Mouse (Mus musculus): ENCODE data around the gene Zcchc7. TPM values are rescaled to one million over a fixed set of nuclear protein-coding genes. Genes with fewer than 3 reads are reported as not detected.

Gene Zcchc7
- polyA plus RNA-seq, 1 experiment from 2014 or later, result 30.7 TPM

- no peak overlapping the region for H3K9ac ChIP-seq (replicated peaks; ENCODE audit: low read length)
- no peak overlapping the region for H3K4me3 ChIP-seq (ENCODE audit: low read length)
- H3K27ac ChIP-seq (ENCODE audit: low read length), result no peak overlapping the region
- H3K9me3 ChIP-seq (ENCODE audit: low read length), result no peaks in the 10 kb centered on the region
- 49% methylated on average over 6 of the region's 6 CpGs for WGBS
- no peaks in the 10 kb centered on the region for H3K27me3 ChIP-seq (ENCODE audit: insufficient read depth, low read length)
- no peak for ATAC-seq (ENCODE audit: low FRiP score, low TSS enrichment)
- H3K4me2 ChIP-seq (replicated peaks; ENCODE audit: low read depth, low read length), result no peak overlapping the region
- peaks cover 5% of the 10 kb centered on the region; the same call in 1 of the 2 replicates for H3K4me1 ChIP-seq (ENCODE audit: insufficient read depth, low read length)
- H3K36me3 ChIP-seq (ENCODE audit: insufficient read depth, low read length), result no peaks in the 10 kb centered on the region
These were observed 28.1 kb downstream of the Zcchc7 start for GRCm38 (mm10) chr4:44783566-44784292.

DNA sequence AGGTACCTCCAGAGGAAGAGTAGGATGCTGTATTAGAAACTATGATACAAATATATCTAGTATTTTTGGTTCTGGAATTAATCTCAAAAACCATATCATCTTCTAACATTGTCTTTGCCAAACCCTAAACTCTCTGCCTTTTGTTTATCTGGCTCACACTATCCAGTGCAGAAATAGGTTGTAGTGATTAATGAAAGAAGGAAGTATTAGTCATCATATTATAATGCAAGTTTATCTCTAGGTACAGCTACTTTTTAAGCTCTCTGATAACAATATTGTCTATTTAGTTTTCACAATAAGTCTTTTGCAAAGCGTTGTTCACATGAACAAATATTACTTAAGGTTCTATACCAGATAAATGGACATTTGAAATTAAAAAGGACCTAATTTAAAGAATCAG lies 57.2 kb downstream of the Zcchc7 start:
- Histone ChIP-seq H3K4me1 (ENCODE audit: insufficient read depth, low read length) (no peaks in the 10 kb centered on the region), H3K4me3 (ENCODE audit: low read length) (no peak overlapping the region), H3K27me3 (ENCODE audit: insufficient read depth, low read length) (no peaks in the 10 kb centered on the region), H3K9me3 (ENCODE audit: low read length) (no peaks in the 10 kb centered on the region), H3K9ac (replicated peaks; ENCODE audit: low read length) (no peak overlapping the region), H3K27ac (ENCODE audit: low read length) (no peak overlapping the region), H3K4me2 (replicated peaks; ENCODE audit: low read depth, low read length) (no peak overlapping the region), H3K36me3 (ENCODE audit: insufficient read depth, low read length) (no peaks in the 10 kb centered on the region)
- ATAC-seq (ENCODE audit: low FRiP score, low TSS enrichment), result no peak
- 78% methylated on average over 1 of the region's 1 CpGs for WGBS

DNA sequence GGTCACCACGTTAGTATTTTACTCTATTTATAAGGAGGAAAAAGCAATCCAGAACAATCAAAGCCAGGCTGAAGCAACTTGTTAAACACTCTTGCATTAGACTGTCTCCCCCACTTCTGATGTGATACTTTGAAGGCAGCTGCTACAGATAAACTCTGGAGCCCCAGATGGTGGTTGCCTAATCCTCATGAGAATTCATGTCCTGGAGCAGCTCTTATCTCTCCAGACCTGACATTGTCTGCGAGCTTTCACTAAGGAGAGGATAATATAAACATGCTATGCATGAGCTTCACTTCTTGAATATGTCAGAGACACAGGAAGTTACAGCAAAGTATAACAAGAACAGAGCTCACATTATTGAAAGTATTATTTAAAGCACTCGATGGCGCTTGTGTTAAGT lies 58.1 kb downstream of the Zcchc7 start:
- H3K27ac ChIP-seq (ENCODE audit: low read length), result no peak overlapping the region
- H3K4me2 ChIP-seq (replicated peaks; ENCODE audit: low read depth, low read length), result no peak overlapping the region
- H3K36me3 ChIP-seq (ENCODE audit: insufficient read depth, low read length), result no peaks in the 10 kb centered on the region
- H3K4me3 ChIP-seq (ENCODE audit: low read length), result no peak overlapping the region
- H3K9ac ChIP-seq (replicated peaks; ENCODE audit: low read length), result no peak overlapping the region
- no peaks in the 10 kb centered on the region for H3K27me3 ChIP-seq (ENCODE audit: insufficient read depth, low read length)
- no peaks in the 10 kb centered on the region for H3K9me3 ChIP-seq (ENCODE audit: low read length)
- 66% methylated on average over 4 of the region's 4 CpGs for WGBS
- no peak for ATAC-seq (ENCODE audit: low FRiP score, low TSS enrichment)
- no peaks in the 10 kb centered on the region for H3K4me1 ChIP-seq (ENCODE audit: insufficient read depth, low read length)

DNA sequence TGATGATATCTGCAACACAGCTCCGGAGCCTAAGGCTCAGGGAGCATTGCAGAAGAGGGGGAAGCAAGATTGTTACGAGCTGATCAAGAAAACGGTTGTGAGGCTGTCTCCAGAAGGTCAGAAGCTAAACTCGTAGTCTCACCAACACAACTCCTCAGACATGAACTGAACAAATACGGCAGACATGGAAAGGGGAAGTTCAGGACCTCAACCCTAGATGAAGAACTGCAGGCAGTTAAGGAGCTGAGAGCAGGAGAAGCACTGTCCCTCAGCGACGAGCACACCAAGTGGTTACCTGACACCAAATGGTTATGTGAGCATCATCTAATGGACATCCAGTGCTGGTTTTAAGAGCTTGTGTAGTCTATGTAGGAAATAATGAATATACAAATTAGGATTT lies 60.9 kb downstream of the Zcchc7 start:
- no peaks in the 10 kb centered on the region for H3K9me3 ChIP-seq (ENCODE audit: low read length)
- no peak overlapping the region for H3K4me3 ChIP-seq (ENCODE audit: low read length)
- H3K36me3 ChIP-seq (ENCODE audit: insufficient read depth, low read length), result no peaks in the 10 kb centered on the region
- ATAC-seq (ENCODE audit: low FRiP score, low TSS enrichment), result no peak
- no peak overlapping the region for H3K9ac ChIP-seq (replicated peaks; ENCODE audit: low read length)
- H3K27me3 ChIP-seq (ENCODE audit: insufficient read depth, low read length), result no peaks in the 10 kb centered on the region
- H3K4me2 ChIP-seq (replicated peaks; ENCODE audit: low read depth, low read length), result no peak overlapping the region
- no peaks in the 10 kb centered on the region for H3K4me1 ChIP-seq (ENCODE audit: insufficient read depth, low read length)
- WGBS, result 55% methylated on average over 7 of the region's 7 CpGs
- H3K27ac ChIP-seq (ENCODE audit: low read length), result no peak overlapping the region

GRCm38 (mm10) chr4:44830609-44831008 lies 74.9 kb downstream of the Zcchc7 start:
- H3K4me1 ChIP-seq (ENCODE audit: insufficient read depth, low read length), result no peaks in the 10 kb centered on the region
- no peaks in the 10 kb centered on the region for H3K36me3 ChIP-seq (ENCODE audit: insufficient read depth, low read length)
- ATAC-seq (ENCODE audit: low FRiP score, low TSS enrichment), result no peak
- no peaks in the 10 kb centered on the region for H3K9me3 ChIP-seq (ENCODE audit: low read length)
- no peak overlapping the region for H3K9ac ChIP-seq (replicated peaks; ENCODE audit: low read length)
- 70% methylated on average over 3 of the region's 3 CpGs for WGBS
- no peak overlapping the region for H3K4me3 ChIP-seq (ENCODE audit: low read length)
- no peaks in the 10 kb centered on the region for H3K27me3 ChIP-seq (ENCODE audit: insufficient read depth, low read length)
- no peak overlapping the region for H3K4me2 ChIP-seq (replicated peaks; ENCODE audit: low read depth, low read length)
- H3K27ac ChIP-seq (ENCODE audit: low read length), result no peak overlapping the region

DNA sequence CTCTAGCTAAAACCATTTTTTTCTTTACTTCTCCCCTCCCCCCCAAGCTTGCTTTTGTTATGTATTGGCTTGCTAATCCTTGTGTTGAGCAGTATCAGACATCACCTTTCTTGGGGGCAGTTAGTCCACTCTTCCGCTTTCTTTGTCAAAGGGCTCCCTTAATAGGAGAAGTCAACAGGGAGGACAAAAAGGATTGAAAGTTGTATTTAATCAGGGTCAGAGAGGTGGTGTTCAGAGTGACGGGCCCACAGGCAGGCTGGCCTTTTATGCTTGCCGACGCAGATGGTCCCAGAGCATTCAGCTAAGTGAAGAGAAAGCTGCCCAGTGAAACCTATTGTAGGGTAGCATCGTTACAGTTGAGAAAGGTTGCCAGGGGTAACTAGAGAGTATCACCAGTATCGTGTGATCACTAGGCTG lies 96.2 kb downstream of the Zcchc7 start:
- Histone ChIP-seq H3K4me2 (replicated peaks; ENCODE audit: low read depth, low read length) (no peak overlapping the region), H3K36me3 (ENCODE audit: insufficient read depth, low read length) (no peaks in the 10 kb centered on the region), H3K9me3 (ENCODE audit: low read length) (peaks cover 2% of the 10 kb centered on the region; the same call in 1 of the 2 replicates), H3K4me3 (ENCODE audit: low read length) (no peak overlapping the region), H3K27ac (ENCODE audit: low read length) (no peak overlapping the region), H3K9ac (replicated peaks; ENCODE audit: low read length) (no peak overlapping the region), H3K4me1 (ENCODE audit: insufficient read depth, low read length) (no peaks in the 10 kb centered on the region), H3K27me3 (ENCODE audit: insufficient read depth, low read length) (no peaks in the 10 kb centered on the region)
- 38% methylated on average over 6 of the region's 6 CpGs for WGBS
- ATAC-seq (ENCODE audit: low FRiP score, low TSS enrichment), result no peak

DNA sequence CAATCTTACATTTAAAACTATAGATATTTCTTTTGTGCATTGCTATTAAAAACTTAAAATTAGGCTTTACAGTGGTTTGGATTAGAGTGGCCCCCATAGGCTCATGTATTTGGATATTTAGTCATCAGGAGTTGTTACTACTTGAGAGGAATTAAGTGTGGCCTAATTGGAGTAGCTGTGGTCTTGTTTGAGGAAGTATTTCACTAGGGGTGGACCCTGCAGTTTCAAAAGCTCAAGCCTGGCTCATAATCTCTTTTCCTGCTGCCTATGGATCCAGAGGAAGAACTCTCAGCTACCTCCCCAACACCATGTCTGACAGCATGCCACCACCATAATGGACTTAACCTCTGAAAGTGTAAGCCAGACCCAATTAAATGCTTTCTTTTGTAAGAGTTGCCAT lies 115.9 kb downstream of the Zcchc7 start:
- H3K9me3 ChIP-seq (ENCODE audit: low read length), result no peaks in the 10 kb centered on the region
- H3K4me1 ChIP-seq (ENCODE audit: insufficient read depth, low read length), result no peaks in the 10 kb centered on the region
- ATAC-seq (ENCODE audit: low FRiP score, low TSS enrichment), result no peak
- no peak overlapping the region for H3K9ac ChIP-seq (replicated peaks; ENCODE audit: low read length)
- H3K4me3 ChIP-seq (ENCODE audit: low read length), result no peak overlapping the region
- H3K36me3 ChIP-seq (ENCODE audit: insufficient read depth, low read length), result no peaks in the 10 kb centered on the region
- H3K27me3 ChIP-seq (ENCODE audit: insufficient read depth, low read length), result no peaks in the 10 kb centered on the region
- no peak overlapping the region for H3K27ac ChIP-seq (ENCODE audit: low read length)
- H3K4me2 ChIP-seq (replicated peaks; ENCODE audit: low read depth, low read length), result no peak overlapping the region

GRCm38 (mm10) chr4:44872048-44872447 lies 116.4 kb downstream of the Zcchc7 start:
- no peak overlapping the region for H3K27ac ChIP-seq (ENCODE audit: low read length)
- ATAC-seq (ENCODE audit: low FRiP score, low TSS enrichment), result no peak
- WGBS, result 98% methylated on average over 1 of the region's 1 CpGs

DNA sequence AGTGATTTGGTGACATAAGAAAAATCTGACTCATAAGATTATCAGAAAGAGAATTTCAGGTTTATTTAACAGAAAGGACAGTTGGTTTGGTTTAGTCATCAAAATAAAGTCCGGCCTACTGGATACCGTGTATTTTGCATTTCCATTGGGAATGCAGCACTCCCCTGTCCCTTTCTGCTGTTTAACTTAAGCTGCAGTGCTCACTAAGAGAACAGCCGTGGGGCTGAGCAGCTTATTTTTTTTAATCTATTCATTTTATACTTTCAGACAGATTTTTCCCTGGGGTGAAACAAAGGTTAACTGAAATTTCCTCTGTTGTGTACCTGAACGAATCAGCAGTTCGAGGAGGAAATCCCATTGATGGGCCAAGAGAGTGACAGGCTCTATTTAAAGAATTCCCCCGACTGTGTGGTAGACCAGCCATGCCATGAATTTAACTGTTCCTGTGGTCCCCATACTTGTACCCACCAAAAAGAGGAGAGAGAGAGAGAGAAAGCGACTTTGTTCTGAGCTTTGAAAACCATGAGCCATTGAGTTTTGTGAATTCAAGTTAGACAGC lies 124.5 kb downstream of the Zcchc7 start:
- Histone ChIP-seq H3K4me1 (ENCODE audit: insufficient read depth, low read length) (no peaks in the 10 kb centered on the region), H3K27ac (ENCODE audit: low read length) (no peak overlapping the region), H3K36me3 (ENCODE audit: insufficient read depth, low read length) (no peaks in the 10 kb centered on the region), H3K9me3 (ENCODE audit: low read length) (no peaks in the 10 kb centered on the region), H3K4me2 (replicated peaks; ENCODE audit: low read depth, low read length) (no peak overlapping the region), H3K27me3 (ENCODE audit: insufficient read depth, low read length) (no peaks in the 10 kb centered on the region), H3K9ac (replicated peaks; ENCODE audit: low read length) (no peak overlapping the region), H3K4me3 (ENCODE audit: low read length) (no peak overlapping the region)
- no peak for ATAC-seq (ENCODE audit: low FRiP score, low TSS enrichment)
- WGBS, result 59% methylated on average over 7 of the region's 7 CpGs

More at GRCm38 (mm10) chr4:44872048-44872447, 116.4 kb downstream of the Zcchc7 start:
- Histone ChIP-seq H3K4me1 (ENCODE audit: insufficient read depth, low read length) (no peaks in the 10 kb centered on the region), H3K36me3 (ENCODE audit: insufficient read depth, low read length) (no peaks in the 10 kb centered on the region), H3K4me3 (ENCODE audit: low read length) (no peak overlapping the region), H3K9ac (replicated peaks; ENCODE audit: low read length) (no peak overlapping the region), H3K9me3 (ENCODE audit: low read length) (no peaks in the 10 kb centered on the region), H3K4me2 (replicated peaks; ENCODE audit: low read depth, low read length) (no peak overlapping the region), H3K27me3 (ENCODE audit: insufficient read depth, low read length) (no peaks in the 10 kb centered on the region)

GRCm38 (mm10) chr4:44886143-44886542 lies 130.5 kb downstream of the Zcchc7 start:
- 87% methylated on average over 6 of the region's 6 CpGs for WGBS
- Histone ChIP-seq H3K4me3 (ENCODE audit: low read length) (no peak overlapping the region), H3K4me2 (replicated peaks; ENCODE audit: low read depth, low read length) (no peak overlapping the region), H3K9ac (replicated peaks; ENCODE audit: low read length) (no peak overlapping the region), H3K27me3 (ENCODE audit: insufficient read depth, low read length) (no peaks in the 10 kb centered on the region), H3K36me3 (ENCODE audit: insufficient read depth, low read length) (no peaks in the 10 kb centered on the region), H3K9me3 (ENCODE audit: low read length) (no peaks in the 10 kb centered on the region), H3K4me1 (ENCODE audit: insufficient read depth, low read length) (no peaks in the 10 kb centered on the region), H3K27ac (ENCODE audit: low read length) (no peak overlapping the region)
- ATAC-seq (ENCODE audit: low FRiP score, low TSS enrichment), result no peak
